Mouse (Mus musculus) 3134 (cell line): ENCODE measurements around the gene Creg1.

Source experiments
- DNase-seq: peaks from one replicate; pipeline ENCODE4 v3.0.0-alpha.2; 2011; ENCODE audit warnings: low spot score; ENCODE audit not compliant: insufficient read length; ENCODE audit errors: extremely low read depth

Gene Creg1

GRCm38 (mm10) chr1:165763635-165764372, at the start of gene Creg1:
TSS of gene Creg1 (plus strand) at chr1:165763746.
- DNase-seq = peak; percentile 87

- DNase-seq = no peak
Measured at GRCm38 (mm10) chr1:165713798-165714197, 49.7 kb upstream of the Creg1 start.

DNA sequence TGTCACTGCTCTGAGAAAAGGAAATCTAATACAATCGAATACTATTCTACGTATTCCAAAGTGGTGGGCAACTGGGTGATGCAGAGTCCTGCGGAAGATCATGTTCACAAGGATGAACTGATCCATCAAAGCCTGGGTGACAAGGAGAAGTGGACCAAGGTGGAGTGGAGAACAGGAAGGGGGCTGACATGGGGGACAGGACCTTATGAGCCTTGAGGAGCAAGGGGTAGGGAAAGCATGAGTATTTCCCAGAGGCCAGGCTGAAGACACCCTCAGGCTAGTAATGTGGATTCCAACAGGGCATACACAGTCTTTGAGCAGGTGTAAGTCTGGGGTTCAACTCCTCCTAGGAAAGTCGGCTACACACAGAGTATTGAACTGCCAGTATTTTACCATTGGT, 47.1 kb upstream of the Creg1 start:
- DNase-seq = no peak

- DNase-seq = no peak
Measured at GRCm38 (mm10) chr1:165717711-165718542, 45.6 kb upstream of the Creg1 start.

GRCm38 (mm10) chr1:165718543-165719105, 44.9 kb upstream of the Creg1 start:
- no peak for DNase-seq

DNA sequence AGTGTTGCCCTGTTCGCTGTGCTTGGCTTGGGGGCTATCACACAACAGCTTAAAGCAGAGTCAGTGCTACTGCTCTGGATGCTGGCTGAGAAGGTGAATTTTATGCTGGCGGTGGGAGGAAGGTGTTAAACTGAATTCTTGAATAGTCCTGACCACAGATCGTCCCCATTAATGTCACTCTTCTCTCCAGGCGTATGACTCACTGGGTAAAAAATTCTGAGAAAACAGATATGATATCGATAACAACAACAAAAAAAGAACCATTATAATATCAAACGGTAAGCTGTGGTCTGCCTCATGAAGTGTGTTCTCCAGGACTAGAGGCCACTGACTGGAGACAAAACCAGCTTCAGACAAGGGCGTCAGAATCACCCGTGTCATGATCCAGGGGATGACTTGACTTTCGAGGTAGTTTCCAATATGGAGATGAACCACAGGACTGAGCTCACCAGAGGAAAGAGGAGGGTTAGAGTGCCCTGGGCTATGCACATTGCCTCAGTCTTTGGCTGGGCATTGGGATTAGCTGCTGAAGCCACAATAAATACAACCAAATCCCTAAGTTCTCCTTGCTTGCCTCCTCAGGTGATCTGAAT, 40.9 kb upstream of the Creg1 start:
- DNase-seq = no peak

- no peak for DNase-seq
Measured at GRCm38 (mm10) chr1:165724219-165725033, 39.1 kb upstream of the Creg1 start.

DNA sequence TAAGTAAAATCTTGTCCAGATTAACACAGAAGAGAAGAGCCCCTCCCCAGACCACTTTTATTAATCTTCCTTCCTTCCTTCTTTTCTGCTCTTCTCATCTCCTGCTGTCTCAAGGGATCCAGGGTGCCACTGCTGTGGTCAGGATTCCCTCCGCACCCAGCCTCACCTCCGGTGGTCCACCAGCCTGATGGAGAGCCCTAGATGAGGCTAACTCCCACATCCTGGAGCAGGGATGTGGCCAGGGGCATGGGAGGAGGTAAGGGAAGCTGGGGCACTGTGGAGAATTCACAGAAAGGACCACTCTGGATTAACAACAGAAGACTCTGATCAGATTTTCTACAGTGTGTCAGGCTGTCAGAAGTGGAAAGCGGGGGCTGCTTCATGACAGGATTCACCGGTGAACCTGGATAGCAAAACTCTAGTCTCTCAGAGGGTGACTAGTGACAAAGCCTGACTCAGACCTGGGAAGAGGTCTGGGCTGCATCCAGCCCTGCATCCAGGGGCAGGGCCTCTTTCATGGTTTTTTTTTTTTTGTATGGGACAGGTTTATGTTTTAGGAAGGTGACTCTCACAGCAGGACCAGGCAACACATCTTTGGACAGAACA, 38.4 kb upstream of the Creg1 start:
- DNase-seq = no peak

- no peak for DNase-seq
Measured at GRCm38 (mm10) chr1:165726986-165727385, 36.6 kb upstream of the Creg1 start.

GRCm38 (mm10) chr1:165728057-165728639, 35.4 kb upstream of the Creg1 start:
- DNase-seq = no peak

DNA sequence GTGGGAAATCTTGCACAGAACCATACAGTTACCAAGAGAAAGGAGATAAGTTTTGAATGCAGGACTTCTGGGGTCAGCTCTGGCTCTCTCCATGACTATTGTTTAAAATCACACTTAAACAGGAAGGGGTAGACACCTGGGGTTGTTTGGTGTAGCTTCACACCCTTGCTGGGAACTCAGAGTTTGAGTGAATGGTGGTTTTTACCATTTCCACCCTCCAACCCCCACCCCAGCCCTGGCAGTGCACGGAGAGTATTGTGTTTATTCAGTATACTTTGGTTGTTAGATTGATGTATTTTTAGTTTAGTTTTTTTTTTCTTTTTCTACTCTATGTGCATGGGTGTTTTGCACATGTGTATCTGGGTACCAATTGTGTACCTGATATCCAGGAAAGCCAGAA, 33.4 kb upstream of the Creg1 start:
- no peak for DNase-seq

GRCm38 (mm10) chr1:165731553-165731952, 32.0 kb upstream of the Creg1 start:
- DNase-seq = no peak

- DNase-seq = no peak
Measured at GRCm38 (mm10) chr1:165734840-165735239, 28.7 kb upstream of the Creg1 start.

DNA sequence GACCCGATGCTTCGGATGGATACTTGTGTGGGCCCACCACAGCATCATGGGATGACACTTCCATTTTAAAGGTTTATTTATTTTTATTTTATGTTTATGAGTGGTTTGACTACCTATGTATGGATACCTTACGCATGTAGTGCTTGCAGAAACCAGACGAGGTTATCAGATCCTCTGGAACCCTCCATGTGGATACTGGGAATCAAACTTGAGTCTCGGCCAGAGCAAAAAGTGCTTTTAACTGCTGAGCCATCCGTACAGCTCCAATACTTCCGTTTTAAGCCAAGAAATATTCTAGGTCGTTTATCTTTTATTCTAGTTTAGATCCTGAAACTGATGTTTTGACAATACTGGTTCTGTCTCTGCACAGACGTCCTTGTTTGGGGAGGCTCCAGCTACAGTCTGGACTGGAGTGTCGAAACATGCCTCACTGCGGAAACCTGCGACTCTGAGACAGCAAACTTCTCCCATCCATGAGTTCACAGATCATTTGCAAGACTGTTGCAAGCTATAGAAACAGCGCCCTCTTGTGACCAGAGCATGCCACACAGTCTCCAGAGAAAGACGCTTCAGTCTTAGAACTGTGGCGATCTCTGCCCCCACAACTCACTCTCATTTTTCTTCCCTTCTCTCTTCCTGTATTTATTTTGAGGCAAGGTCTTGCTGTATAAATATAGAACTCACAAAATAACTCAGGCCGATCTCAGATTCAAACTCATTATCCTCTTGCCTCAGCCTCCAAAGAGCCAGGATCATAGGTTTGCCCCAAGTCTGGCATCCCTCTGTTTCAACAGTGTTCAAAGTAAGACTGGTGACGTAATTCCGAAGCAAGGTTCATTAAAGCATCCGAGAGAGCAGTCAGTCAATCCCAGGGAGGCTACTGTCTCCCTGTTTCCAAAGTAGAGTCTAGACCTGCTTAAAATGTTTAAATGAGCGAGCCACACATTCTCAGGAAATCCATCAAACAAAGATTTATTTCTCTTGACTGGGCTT, 27.4 kb upstream of the Creg1 start:
- DNase-seq = peak; percentile 34

DNA sequence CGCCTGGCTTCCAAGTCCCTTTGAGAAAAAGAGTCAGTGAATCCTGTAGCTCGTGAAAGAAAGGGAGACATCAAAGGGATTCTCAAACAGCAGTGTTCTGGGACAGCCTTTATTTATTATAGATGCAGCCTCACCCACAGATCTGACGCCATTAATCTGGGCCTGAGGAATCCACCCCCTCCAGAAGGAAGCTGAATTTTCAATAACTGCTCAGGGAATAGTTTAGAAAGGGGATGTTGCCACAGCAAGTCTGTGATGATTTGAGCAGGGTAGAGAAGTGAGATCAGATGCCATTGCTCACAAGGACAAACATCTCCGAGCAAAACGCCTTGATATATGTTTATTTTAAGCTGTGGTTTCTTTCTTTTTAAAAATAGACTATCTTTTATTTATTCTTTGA, 26.1 kb upstream of the Creg1 start:
- no peak for DNase-seq

DNA sequence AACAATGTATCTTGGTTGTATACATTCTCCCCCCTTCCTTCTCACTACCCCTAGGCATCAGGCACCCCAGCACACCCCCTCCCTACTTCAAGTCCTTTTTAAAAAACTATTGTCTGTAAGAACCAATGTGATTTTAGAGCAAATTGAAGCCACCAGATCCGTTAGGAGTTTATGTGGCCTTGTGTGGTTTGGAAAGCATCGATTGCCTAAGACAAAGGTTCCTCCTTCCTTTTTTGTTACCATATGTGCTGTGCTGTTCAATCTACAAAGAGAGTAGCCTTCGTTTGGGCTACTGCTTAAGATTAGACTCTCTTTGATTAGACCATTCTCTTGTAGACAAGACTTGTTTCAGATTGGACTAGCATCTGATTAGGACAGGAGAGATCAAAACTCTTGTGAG, 25.7 kb upstream of the Creg1 start:
- no peak for DNase-seq

DNA sequence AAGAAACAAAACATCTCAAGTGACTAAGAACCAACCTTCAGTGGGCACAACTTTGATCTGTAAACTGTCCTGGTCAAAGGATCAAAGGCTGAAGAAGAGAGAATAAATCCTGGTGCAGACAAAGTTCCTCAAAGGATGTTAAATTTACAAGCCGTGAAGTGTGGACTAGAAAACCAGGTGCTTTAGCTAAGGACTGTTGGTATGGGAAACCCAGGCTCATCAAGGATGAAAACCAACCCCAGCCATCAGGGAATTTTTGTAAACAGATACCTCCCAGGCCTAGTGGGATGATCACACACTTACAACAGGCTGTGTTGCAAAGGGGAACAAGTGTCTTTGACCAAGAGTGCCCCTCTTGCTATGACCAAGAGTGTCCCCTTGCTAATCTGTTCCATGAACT, 24.6 kb upstream of the Creg1 start:
- DNase-seq = no peak

DNA sequence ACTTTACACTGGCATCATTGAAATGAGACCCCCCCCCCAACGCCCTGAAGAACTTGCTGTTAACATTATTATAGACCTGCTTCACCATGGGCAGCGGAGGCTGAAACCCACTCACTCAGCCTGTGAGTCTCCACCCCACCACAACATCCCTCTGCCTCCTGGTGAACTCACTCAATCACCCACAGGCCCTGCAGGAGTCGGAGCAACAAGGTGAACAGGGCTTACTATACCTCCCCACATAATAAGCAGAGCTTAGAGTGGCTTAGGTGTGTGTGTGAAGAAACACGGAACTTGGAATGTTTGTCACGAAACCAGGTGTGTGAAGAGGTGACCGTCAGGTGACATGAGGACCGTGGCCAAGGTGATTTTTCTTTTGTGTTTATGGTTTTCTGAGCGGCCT, 21.6 kb upstream of the Creg1 start:
- no peak for DNase-seq

GRCm38 (mm10) chr1:165748053-165748452, 15.5 kb upstream of the Creg1 start:
- DNase-seq = no peak
